Mouse (Mus musculus): ENCODE measurements at regions not wholly inside any gene's neighbourhood (a gene's known extent, or its start where the extent isn't known, plus 50 kb on each side); places are given as distances from the start of the nearest gene placed in this dataset.

- H3K27me3 ChIP-seq (ENCODE audit: control insufficient read depth, insufficient read depth, low read length, poor library complexity, severe bottlenecking), result no peaks in the 10 kb centered on the region
- DNase-seq (ENCODE audit: low read depth, low spot score), result no peak
- H3K36me3 ChIP-seq (ENCODE audit: control insufficient read depth, insufficient read depth, low read length, poor library complexity, severe bottlenecking), result no peaks in the 10 kb centered on the region
Observed at GRCm38 (mm10) chr2:79510485-79511094, 54.0 kb upstream of the Cerkl start.

GRCm38 (mm10) chr2:79511108-79511507, 54.5 kb upstream of the Cerkl start:
- H3K27me3 ChIP-seq (ENCODE audit: control insufficient read depth, insufficient read depth, low read length, poor library complexity, severe bottlenecking), result no peaks in the 10 kb centered on the region
- H3K36me3 ChIP-seq (ENCODE audit: control insufficient read depth, insufficient read depth, low read length, poor library complexity, severe bottlenecking), result no peaks in the 10 kb centered on the region
- no peak for DNase-seq (ENCODE audit: low read depth, low spot score)

GRCm38 (mm10) chr2:79511676-79512323, 55.2 kb upstream of the Cerkl start:
- peak; percentile 76 for DNase-seq (ENCODE audit: low read depth, low spot score)
- H3K27me3 ChIP-seq (ENCODE audit: control insufficient read depth, insufficient read depth, low read length, poor library complexity, severe bottlenecking), result no peaks in the 10 kb centered on the region

GRCm38 (mm10) chr2:79512374-79512773, 55.8 kb upstream of the Cerkl start:
- no peaks in the 10 kb centered on the region for H3K27me3 ChIP-seq (ENCODE audit: control insufficient read depth, insufficient read depth, low read length, poor library complexity, severe bottlenecking)
- no peak for DNase-seq (ENCODE audit: low read depth, low spot score)
- no peaks in the 10 kb centered on the region for H3K36me3 ChIP-seq (ENCODE audit: control insufficient read depth, insufficient read depth, low read length, poor library complexity, severe bottlenecking)

More at GRCm38 (mm10) chr2:79511676-79512323, 55.2 kb upstream of the Cerkl start:
- no peaks in the 10 kb centered on the region for H3K36me3 ChIP-seq (ENCODE audit: control insufficient read depth, insufficient read depth, low read length, poor library complexity, severe bottlenecking)

- DNase-seq (ENCODE audit: low read depth, low spot score), result no peak
- Histone ChIP-seq H3K27me3 (ENCODE audit: control insufficient read depth, insufficient read depth, low read length, poor library complexity, severe bottlenecking) (no peaks in the 10 kb centered on the region), H3K36me3 (ENCODE audit: control insufficient read depth, insufficient read depth, low read length, poor library complexity, severe bottlenecking) (no peaks in the 10 kb centered on the region)
Observed at GRCm38 (mm10) chr2:79513726-79514125, 57.1 kb upstream of the Cerkl start.

GRCm38 (mm10) chr2:79518046-79518750, 61.6 kb upstream of the Cerkl start:
- Histone ChIP-seq H3K27me3 (ENCODE audit: control insufficient read depth, insufficient read depth, low read length, poor library complexity, severe bottlenecking) (no peaks in the 10 kb centered on the region), H3K36me3 (ENCODE audit: control insufficient read depth, insufficient read depth, low read length, poor library complexity, severe bottlenecking) (no peaks in the 10 kb centered on the region)
- no peak for DNase-seq (ENCODE audit: low read depth, low spot score)

GRCm38 (mm10) chr2:79519799-79520449, 63.3 kb upstream of the Cerkl start:
- no peak for DNase-seq (ENCODE audit: low read depth, low spot score)
- Histone ChIP-seq H3K36me3 (ENCODE audit: control insufficient read depth, insufficient read depth, low read length, poor library complexity, severe bottlenecking) (no peaks in the 10 kb centered on the region), H3K27me3 (ENCODE audit: control insufficient read depth, insufficient read depth, low read length, poor library complexity, severe bottlenecking) (no peaks in the 10 kb centered on the region)

- DNase-seq (ENCODE audit: low read depth, low spot score), result no peak
- H3K27me3 ChIP-seq (ENCODE audit: control insufficient read depth, insufficient read depth, low read length, poor library complexity, severe bottlenecking), result no peaks in the 10 kb centered on the region
- no peaks in the 10 kb centered on the region for H3K36me3 ChIP-seq (ENCODE audit: control insufficient read depth, insufficient read depth, low read length, poor library complexity, severe bottlenecking)
Observed at GRCm38 (mm10) chr2:79523441-79523840, 66.9 kb upstream of the Cerkl start.

GRCm38 (mm10) chr2:79527529-79527928, 70.9 kb upstream of the Cerkl start:
- DNase-seq (ENCODE audit: low read depth, low spot score), result no peak
- no peaks in the 10 kb centered on the region for H3K36me3 ChIP-seq (ENCODE audit: control insufficient read depth, insufficient read depth, low read length, poor library complexity, severe bottlenecking)
- no peaks in the 10 kb centered on the region for H3K27me3 ChIP-seq (ENCODE audit: control insufficient read depth, insufficient read depth, low read length, poor library complexity, severe bottlenecking)

- DNase-seq (ENCODE audit: low read depth, low spot score), result no peak
- H3K36me3 ChIP-seq (ENCODE audit: control insufficient read depth, insufficient read depth, low read length, poor library complexity, severe bottlenecking), result no peaks in the 10 kb centered on the region
- no peaks in the 10 kb centered on the region for H3K27me3 ChIP-seq (ENCODE audit: control insufficient read depth, insufficient read depth, low read length, poor library complexity, severe bottlenecking)
Observed at GRCm38 (mm10) chr2:79528347-79528990, 71.9 kb upstream of the Cerkl start.

GRCm38 (mm10) chr2:79529185-79529584, 72.6 kb upstream of the Cerkl start:
- H3K36me3 ChIP-seq (ENCODE audit: control insufficient read depth, insufficient read depth, low read length, poor library complexity, severe bottlenecking), result no peaks in the 10 kb centered on the region
- no peak for DNase-seq (ENCODE audit: low read depth, low spot score)

GRCm38 (mm10) chr2:79532610-79533160, 76.1 kb upstream of the Cerkl start:
- DNase-seq (ENCODE audit: low read depth, low spot score), result no peak
- Histone ChIP-seq H3K27me3 (ENCODE audit: control insufficient read depth, insufficient read depth, low read length, poor library complexity, severe bottlenecking) (no peaks in the 10 kb centered on the region), H3K36me3 (ENCODE audit: control insufficient read depth, insufficient read depth, low read length, poor library complexity, severe bottlenecking) (no peaks in the 10 kb centered on the region)

More at GRCm38 (mm10) chr2:79529185-79529584, 72.6 kb upstream of the Cerkl start:
- no peaks in the 10 kb centered on the region for H3K27me3 ChIP-seq (ENCODE audit: control insufficient read depth, insufficient read depth, low read length, poor library complexity, severe bottlenecking)

GRCm38 (mm10) chr2:79537126-79537875, 80.7 kb upstream of the Cerkl start:
- DNase-seq (ENCODE audit: low read depth, low spot score), result no peak
- Histone ChIP-seq H3K36me3 (ENCODE audit: control insufficient read depth, insufficient read depth, low read length, poor library complexity, severe bottlenecking) (no peaks in the 10 kb centered on the region), H3K27me3 (ENCODE audit: control insufficient read depth, insufficient read depth, low read length, poor library complexity, severe bottlenecking) (no peaks in the 10 kb centered on the region)

- no peak for DNase-seq (ENCODE audit: low read depth, low spot score)
- Histone ChIP-seq H3K27me3 (ENCODE audit: control insufficient read depth, insufficient read depth, low read length, poor library complexity, severe bottlenecking) (no peaks in the 10 kb centered on the region), H3K36me3 (ENCODE audit: control insufficient read depth, insufficient read depth, low read length, poor library complexity, severe bottlenecking) (no peaks in the 10 kb centered on the region)
Observed at GRCm38 (mm10) chr2:79540384-79540783, 83.8 kb upstream of the Cerkl start.

Measured in splenic B cell, adult 2 months (primary cell).